Mouse (Mus musculus) stomach, embryonic 14.5 days (tissue): Measurements from ENCODE around the gene 9430097D07Rik. TPM values are rescaled to one million over a fixed set of nuclear protein-coding genes. Genes with fewer than 3 reads are reported as not detected.
A peak's percentile ranks its signal among the peaks of the same experiment; 100 is the strongest.

ENCODE experiments used
- ATAC-seq: fragments of 200-750 bp; cut with Nextera tagmentation; 2 replicates; pipeline ENCODE4 v1.8.0; 2017; ENCODE audit warnings: low read depth, moderate TSS enrichment; ENCODE audit not compliant: insufficient number of reproducible peaks, insufficient read depth, low FRiP score
- H3K27ac ChIP-seq: fragments of 300-500 bp; sonication (generic); 2 replicates; pipeline ENCODE4 v1.5.1; 2014; ENCODE audit warnings: mild to moderate bottlenecking, low read length, moderate library complexity, mixed read lengths
- H3K27me3 ChIP-seq: fragments of 300-500 bp; sonication (generic); 2 replicates; pipeline ENCODE4 v1.6.1; 2014; ENCODE audit warnings: low read length, control low read depth, mixed read lengths; ENCODE audit not compliant: control insufficient read depth, insufficient read depth
- H3K36me3 ChIP-seq: fragments of 300-500 bp; sonication (generic); 2 replicates; pipeline ENCODE4 v1.6.1; 2014; ENCODE audit warnings: mild to moderate bottlenecking, control low read depth, low read length, moderate library complexity, mixed read lengths; ENCODE audit not compliant: control insufficient read depth, insufficient read depth
- H3K4me1 ChIP-seq: fragments of 300-500 bp; sonication (generic); 2 replicates; pipeline ENCODE4 v1.6.1; 2014; ENCODE audit warnings: low read length, control low read depth, mixed read lengths; ENCODE audit not compliant: control insufficient read depth, insufficient read depth
- H3K4me2 ChIP-seq: fragments of 300-500 bp; sonication (generic); replicated peaks from 2 replicates; pipeline ENCODE4 v1.6.1; 2014; ENCODE audit warnings: low read depth, low read length, control low read depth
- H3K4me3 ChIP-seq: fragments of 300-500 bp; sonication (generic); 2 replicates; pipeline ENCODE4 v1.5.1; 2014; ENCODE audit warnings: low read depth, low read length, control low read depth
- H3K9ac ChIP-seq: fragments of 300-500 bp; sonication (generic); replicated peaks from 2 replicates; pipeline ENCODE4 v1.6.1; 2014; ENCODE audit warnings: low read depth, mild to moderate bottlenecking, control low read depth, low read length, moderate library complexity, mixed read lengths
- H3K9me3 ChIP-seq: fragments of 300-500 bp; sonication (generic); 2 replicates; pipeline ENCODE4 v1.6.1; 2016; ENCODE audit warnings: low read depth, low read length, control low read depth; ENCODE audit not compliant: control insufficient read depth
- WGBS: fragments of 180-500 bp; shearing (Covaris S2); extraction: QIAGEN DNeasy Blood & Tissue Kit; methylation state at CpG from one replicate; pipeline ENCODE4 v1.1.7; 2014; 5-methylcytosine and 5-hydroxymethylcytosine counted together
- polyA plus RNA-seq: library from polyadenylated mRNA; unstranded; fragments of >200 nt; fragmentation: Nextera tagmentation; extraction: Ambion mirVana; gene quantifications from 2 replicates; pipeline ENCODE4 v1.2.1, GENCODE M21; 2014

9430097D07Rik gene
- polyA plus RNA-seq, 1 experiment from 2014 or later: not detected

DNA sequence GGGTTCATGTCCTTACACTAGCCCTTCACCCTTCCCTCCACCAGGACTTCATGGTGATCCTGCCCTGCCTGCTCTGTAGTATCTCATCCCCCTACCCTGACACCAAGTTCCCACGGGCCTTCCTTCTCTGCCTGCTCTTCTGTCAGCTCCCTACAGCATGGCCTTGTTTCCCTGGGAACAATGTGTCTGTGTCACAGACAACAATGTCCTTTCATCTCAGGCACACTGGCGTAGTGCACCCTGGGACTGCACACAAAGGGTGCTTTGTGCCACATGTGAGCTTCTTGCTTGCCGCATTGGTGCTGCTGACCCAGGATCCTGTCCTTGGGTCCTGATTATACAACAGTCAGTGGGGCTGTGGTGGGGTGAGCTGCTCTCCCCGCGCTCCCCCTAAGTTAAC lies 15.9 kb downstream of the 9430097D07Rik start:
- Histone ChIP-seq H3K4me2 (no peak overlapping the region), H3K4me3 (no peak overlapping the region), H3K27ac (peak overlapping the region; percentile 55; the same call in 1 of the 2 replicates), H3K27me3 (no peaks in the 10 kb centered on the region), H3K9ac (no peak overlapping the region), H3K36me3 (peaks cover 29% of the 10 kb centered on the region), H3K9me3 (no peaks in the 10 kb centered on the region), H3K4me1 (no peaks in the 10 kb centered on the region)
- peak; percentile 68 for ATAC-seq
- 74% methylated on average over 5 of the region's 5 CpGs for WGBS

DNA sequence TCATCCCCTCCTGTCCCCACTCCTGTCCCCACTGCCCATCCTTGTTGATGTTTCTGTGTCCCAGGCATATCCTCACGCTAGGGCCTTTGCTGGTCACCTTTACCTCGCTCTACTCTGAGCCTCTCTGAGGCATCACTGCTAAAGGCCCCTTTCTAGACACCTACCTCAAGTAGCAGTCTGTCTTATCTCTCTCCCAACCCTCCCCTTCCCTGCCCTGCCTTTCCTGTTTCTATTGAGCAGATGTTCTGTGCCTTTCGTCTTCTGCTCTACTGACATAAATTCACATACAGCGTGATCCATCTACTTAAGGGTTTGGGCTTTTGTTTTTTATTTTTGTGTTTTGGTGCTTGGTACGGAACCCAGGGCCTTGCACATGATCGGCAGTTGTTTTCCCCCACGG lies 19.5 kb downstream of the 9430097D07Rik start:
- H3K4me3 ChIP-seq: no peak overlapping the region
- peaks cover 15% of the 10 kb centered on the region for H3K36me3 ChIP-seq
- no peaks in the 10 kb centered on the region for H3K4me1 ChIP-seq
- 77% methylated on average over 7 of the region's 7 CpGs for WGBS
- H3K9ac ChIP-seq: no peak overlapping the region
- no peak overlapping the region for H3K27ac ChIP-seq
- no peak for ATAC-seq
- no peak overlapping the region for H3K4me2 ChIP-seq
- H3K27me3 ChIP-seq: no peaks in the 10 kb centered on the region
- H3K9me3 ChIP-seq: no peaks in the 10 kb centered on the region

DNA sequence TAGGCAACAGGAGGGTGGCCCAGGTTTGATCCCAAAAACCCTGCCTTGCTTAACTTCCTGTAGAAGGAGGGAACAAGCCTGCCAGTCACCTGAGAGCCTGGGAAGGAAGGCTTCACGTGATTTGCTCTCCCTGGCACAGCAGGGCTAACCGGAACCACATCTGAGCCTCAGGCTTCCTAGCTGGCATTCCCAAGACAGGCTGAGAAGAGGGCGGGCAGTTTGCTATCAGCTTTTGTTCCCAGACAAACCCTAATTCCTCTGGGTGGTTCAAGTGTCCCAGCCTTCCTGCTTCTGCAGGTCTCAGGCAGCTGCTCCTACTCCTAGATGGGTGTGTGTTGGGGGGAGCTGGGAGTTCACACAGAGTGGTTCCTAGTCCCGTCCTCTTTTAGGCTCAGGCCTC lies 20.0 kb downstream of the 9430097D07Rik start:
- Histone ChIP-seq H3K9me3 (no peaks in the 10 kb centered on the region), H3K4me3 (no peak overlapping the region), H3K4me1 (no peaks in the 10 kb centered on the region), H3K4me2 (no peak overlapping the region), H3K27me3 (no peaks in the 10 kb centered on the region), H3K9ac (no peak overlapping the region), H3K27ac (no peak overlapping the region), H3K36me3 (peaks cover 9% of the 10 kb centered on the region)
- 51% methylated on average over 4 of the region's 4 CpGs for WGBS
- no peak for ATAC-seq

DNA sequence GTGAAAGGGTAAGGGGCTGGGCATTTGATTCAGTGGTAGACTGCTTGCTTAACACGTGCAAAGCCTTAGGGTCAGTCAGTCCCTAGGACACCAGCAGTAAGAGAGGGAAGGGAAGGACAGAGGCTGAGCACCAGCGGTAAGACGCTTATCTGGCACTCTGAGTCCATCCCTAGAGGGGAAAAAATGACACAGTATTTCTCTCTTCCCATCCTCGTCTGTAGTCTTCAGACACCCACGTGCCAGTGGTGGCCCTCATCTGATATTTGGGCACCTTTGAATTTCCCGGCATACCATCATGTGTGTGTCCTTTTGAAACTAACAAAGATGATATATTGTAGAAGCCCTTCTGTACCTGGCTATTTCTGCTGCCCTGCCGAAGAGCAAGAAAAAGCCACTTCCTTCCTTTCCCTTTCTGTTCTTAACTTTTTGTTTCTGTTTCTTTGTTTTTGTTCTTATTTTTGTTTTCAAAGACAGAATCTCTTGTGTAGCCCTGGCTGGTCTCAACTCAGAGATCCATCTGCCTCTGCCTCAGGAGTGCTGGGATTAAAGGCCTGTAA lies 21.8 kb downstream of the 9430097D07Rik start:
- Histone ChIP-seq H3K4me3 (no peak overlapping the region), H3K27ac (no peak overlapping the region), H3K9me3 (no peaks in the 10 kb centered on the region), H3K4me2 (no peak overlapping the region), H3K27me3 (no peaks in the 10 kb centered on the region), H3K36me3 (peaks cover 5% of the 10 kb centered on the region; the same call in 1 of the 2 replicates), H3K9ac (no peak overlapping the region), H3K4me1 (peaks cover 10% of the 10 kb centered on the region)
- WGBS: 74% methylated on average over 7 of the region's 7 CpGs
- no peak for ATAC-seq

DNA sequence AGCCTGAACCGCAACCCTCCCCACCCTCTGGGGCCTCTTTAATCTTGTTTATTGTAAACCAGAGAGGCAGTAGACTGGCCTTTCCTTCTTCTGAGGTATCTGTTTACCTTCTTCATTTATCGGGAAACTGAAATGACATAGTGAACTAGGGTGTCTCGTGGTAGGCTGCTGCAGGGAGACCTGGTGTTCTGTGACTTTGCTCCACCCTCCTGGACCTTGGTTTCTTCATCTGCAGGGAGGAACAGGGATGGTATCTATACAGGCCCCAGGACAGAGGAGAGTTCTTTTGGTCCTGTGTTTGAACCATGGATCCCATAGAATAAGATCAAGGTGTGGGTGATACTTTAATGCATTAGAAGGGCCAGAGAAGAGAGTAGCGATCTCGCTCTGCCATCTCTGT lies 24.2 kb downstream of the 9430097D07Rik start:
- no peak overlapping the region for H3K9ac ChIP-seq
- H3K27ac ChIP-seq: no peak overlapping the region
- H3K9me3 ChIP-seq: no peaks in the 10 kb centered on the region
- no peak for ATAC-seq
- H3K27me3 ChIP-seq: no peaks in the 10 kb centered on the region
- 70% methylated on average over 5 of the region's 5 CpGs for WGBS
- peaks cover 10% of the 10 kb centered on the region for H3K4me1 ChIP-seq
- H3K4me3 ChIP-seq: no peak overlapping the region
- no peaks in the 10 kb centered on the region for H3K36me3 ChIP-seq
- no peak overlapping the region for H3K4me2 ChIP-seq

DNA sequence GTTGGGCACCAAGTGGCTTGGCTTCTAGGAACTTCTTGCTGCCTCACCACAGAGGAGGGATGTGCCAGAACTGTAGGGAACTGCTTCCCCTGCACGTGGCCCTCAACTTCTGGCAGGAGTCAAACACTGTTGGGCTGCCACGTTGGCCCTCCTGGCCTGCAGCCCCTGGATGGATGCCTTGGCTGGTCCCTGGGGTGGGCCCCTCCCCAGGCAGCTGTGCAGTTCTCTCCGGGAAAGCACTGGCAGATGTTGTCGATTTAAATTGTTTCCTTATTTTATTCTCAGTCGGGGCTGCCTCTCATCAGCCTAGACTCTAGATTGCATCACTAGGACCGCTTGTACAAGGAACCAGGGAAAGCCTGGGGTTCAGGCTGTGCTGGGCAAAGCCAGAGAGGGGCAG lies 25.7 kb downstream of the 9430097D07Rik start:
- Histone ChIP-seq H3K27me3 (no peaks in the 10 kb centered on the region), H3K27ac (no peak overlapping the region), H3K9me3 (no peaks in the 10 kb centered on the region), H3K4me3 (no peak overlapping the region), H3K36me3 (no peaks in the 10 kb centered on the region), H3K4me1 (peaks cover 10% of the 10 kb centered on the region), H3K4me2 (no peak overlapping the region), H3K9ac (no peak overlapping the region)
- no peak for ATAC-seq
- WGBS: 54% methylated on average over 6 of the region's 6 CpGs

DNA sequence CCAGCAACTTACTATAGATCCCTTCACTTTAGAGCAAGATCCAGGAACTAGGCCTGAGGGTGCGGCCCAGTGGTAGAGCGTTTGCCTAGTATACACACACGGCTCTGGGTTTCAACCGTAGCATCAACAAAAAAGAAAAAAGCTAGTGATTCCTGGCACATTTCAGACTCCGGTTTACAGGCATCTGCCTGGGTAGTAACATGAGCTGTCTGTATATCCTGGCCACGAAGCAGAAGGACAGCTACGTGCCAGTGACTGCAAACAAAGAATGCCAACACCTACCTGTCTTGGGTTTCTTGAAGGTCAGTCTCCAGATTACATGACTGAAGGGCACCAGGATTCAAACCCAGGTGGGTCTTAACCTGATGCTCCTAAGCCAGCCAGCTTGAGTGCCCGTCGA lies 26.3 kb downstream of the 9430097D07Rik start:
- Histone ChIP-seq H3K36me3 (no peaks in the 10 kb centered on the region), H3K4me1 (peaks cover 10% of the 10 kb centered on the region), H3K4me2 (no peak overlapping the region), H3K9me3 (no peaks in the 10 kb centered on the region), H3K27ac (no peak overlapping the region), H3K4me3 (no peak overlapping the region), H3K9ac (no peak overlapping the region), H3K27me3 (no peaks in the 10 kb centered on the region)
- 76% methylated on average over 9 of the region's 9 CpGs for WGBS
- no peak for ATAC-seq

DNA sequence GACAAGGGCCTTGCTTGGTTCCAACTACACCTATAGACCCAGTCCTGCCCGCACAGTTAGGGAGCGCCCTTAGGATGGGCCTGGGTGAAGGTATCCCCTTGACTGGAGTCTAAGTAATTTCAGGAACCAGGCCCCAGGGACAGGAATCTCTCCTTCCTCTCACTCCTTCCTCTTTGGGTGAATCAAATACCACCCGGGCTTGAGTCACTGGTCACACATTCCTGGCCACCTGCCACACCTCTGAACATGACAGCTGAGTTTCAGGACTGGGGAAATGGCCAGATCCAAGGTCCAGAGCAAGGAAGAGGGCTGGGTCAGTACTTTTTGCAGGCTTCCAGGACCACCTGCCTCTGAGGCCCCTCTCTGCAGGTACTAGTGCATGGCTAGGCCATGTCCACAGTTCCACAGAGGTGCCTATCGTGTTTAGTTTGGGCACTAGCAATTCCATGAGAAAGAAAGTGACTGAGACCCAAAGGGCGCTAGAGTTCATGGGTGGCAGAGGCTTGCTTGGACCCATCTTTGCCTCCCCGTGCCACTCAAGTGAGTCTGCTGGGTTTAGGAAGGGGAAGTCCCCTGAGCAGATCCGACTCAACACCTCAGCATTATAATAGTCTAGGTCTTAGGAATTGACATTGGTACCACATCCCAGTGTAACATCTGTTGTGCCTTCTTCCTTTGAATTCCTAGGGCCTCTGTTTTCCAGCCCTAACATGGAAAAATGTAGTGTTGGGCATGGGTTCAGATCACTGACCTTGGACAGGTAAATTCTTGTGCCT lies 27.3 kb downstream of the 9430097D07Rik start:
- 84% methylated on average over 7 of the region's 7 CpGs for WGBS
- no peaks in the 10 kb centered on the region for H3K36me3 ChIP-seq
- ATAC-seq: no peak
- no peak overlapping the region for H3K4me3 ChIP-seq
- H3K27ac ChIP-seq: no peak overlapping the region
- H3K4me1 ChIP-seq: peaks cover 10% of the 10 kb centered on the region
- H3K27me3 ChIP-seq: no peaks in the 10 kb centered on the region
- no peaks in the 10 kb centered on the region for H3K9me3 ChIP-seq
- no peak overlapping the region for H3K4me2 ChIP-seq
- no peak overlapping the region for H3K9ac ChIP-seq
